Mouse (Mus musculus) forebrain, embryonic 12.5 days (tissue): ENCODE results near the gene Vwde. TPM values are rescaled to one million over a fixed set of nuclear protein-coding genes. Genes with fewer than 3 reads are reported as not detected.

Experiments
- ATAC-seq: fragments of 200-750 bp; cut with Nextera tagmentation; 2 replicates; pipeline ENCODE4 v1.8.0; 2017; ENCODE audit warnings: moderate TSS enrichment; ENCODE audit not compliant: low FRiP score
- H3K27ac ChIP-seq: fragments of 300-500 bp; sonication (generic); 2 replicates; pipeline ENCODE4 v1.5.1; 2016; ENCODE audit warnings: mild to moderate bottlenecking
- H3K27me3 ChIP-seq: fragments of 300-500 bp; sonication (generic); 2 replicates; pipeline ENCODE4 v1.6.1; 2016; ENCODE audit warnings: mild to moderate bottlenecking
- H3K36me3 ChIP-seq: fragments of 300-500 bp; sonication (generic); replicated peaks from 2 replicates; pipeline ENCODE4 v1.6.1; 2016; ENCODE audit warnings: mild to moderate bottlenecking
- H3K4me1 ChIP-seq: fragments of 300-500 bp; sonication (generic); 2 replicates; pipeline ENCODE4 v1.6.1; 2016
- H3K4me2 ChIP-seq: fragments of 300-500 bp; sonication (generic); 2 replicates; pipeline ENCODE4 v1.6.1; 2016; ENCODE audit warnings: mild to moderate bottlenecking, moderate library complexity
- H3K4me3 ChIP-seq: fragments of 300-500 bp; sonication (generic); replicated peaks from 2 replicates; pipeline ENCODE4 v1.5.1; 2016; ENCODE audit warnings: mild to moderate bottlenecking
- H3K9ac ChIP-seq: fragments of 300-500 bp; sonication (generic); 2 replicates; pipeline ENCODE4 v1.6.1; 2016; ENCODE audit warnings: mild to moderate bottlenecking
- H3K9me3 ChIP-seq: fragments of 300-500 bp; sonication (generic); 2 replicates; pipeline ENCODE4 v1.6.1; 2016
- WGBS: fragments of 180-500 bp; shearing (Covaris S2); methylation state at CpG from one replicate; pipeline ENCODE4 v1.1.7; 2016; 5-methylcytosine and 5-hydroxymethylcytosine counted together
- polyA plus RNA-seq: library from polyadenylated mRNA; unstranded; fragments of >200 nt; fragmentation: Nextera tagmentation; extraction: Ambion mirVana; gene quantifications from 2 replicates; pipeline ENCODE4 v1.2.1, GENCODE M21; 2016

Gene Vwde
- polyA plus RNA-seq, 1 experiment from 2014 or later, result not detected

DNA sequence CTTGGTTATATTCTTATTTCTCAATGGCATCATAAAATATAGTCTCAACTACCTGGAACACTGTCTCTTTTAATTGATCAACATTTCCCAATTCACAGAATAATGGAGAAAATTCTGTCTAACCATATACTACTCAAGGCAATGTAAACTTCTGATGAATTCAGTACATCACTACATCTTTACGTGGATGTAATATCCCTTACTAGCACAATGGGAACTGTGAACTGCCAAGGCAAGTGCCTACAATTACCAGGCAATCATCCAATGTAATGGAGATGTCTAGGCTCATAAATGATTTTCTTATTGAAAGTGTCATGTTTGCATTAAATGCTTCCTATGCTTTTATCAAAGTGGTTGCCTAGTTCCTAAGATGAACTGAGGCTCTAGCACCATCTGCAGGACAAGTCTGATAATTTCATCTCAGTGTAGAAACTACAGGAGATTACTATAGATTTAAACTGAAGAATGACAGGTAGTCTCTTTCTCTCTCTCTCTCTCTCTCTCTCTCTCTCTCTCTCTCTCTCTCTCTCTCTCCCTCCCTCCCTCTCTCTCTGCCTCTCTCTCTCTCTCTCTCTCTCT, 72.6 kb downstream of the Vwde start:
- no peak overlapping the region for H3K27ac ChIP-seq
- H3K4me1 ChIP-seq, result no peaks in the 10 kb centered on the region
- 0 out of 2 replicates have a peak, but pooled peaks cover 6% of the 10 kb centered on the region for H3K9me3 ChIP-seq
- WGBS, result 81% methylated on average over 1 of the region's 1 CpGs
- no peak overlapping the region for H3K4me3 ChIP-seq
- H3K27me3 ChIP-seq, result no peaks in the 10 kb centered on the region
- ATAC-seq, result peak; percentile 53; the same call in 1 of the 2 replicates
- no peak overlapping the region for H3K9ac ChIP-seq
- H3K36me3 ChIP-seq, result no peaks in the 10 kb centered on the region
- H3K4me2 ChIP-seq, result no peak overlapping the region

- no peak overlapping the region for H3K4me3 ChIP-seq
- no peaks in the 10 kb centered on the region for H3K36me3 ChIP-seq
- 97% methylated on average over 1 of the region's 1 CpGs for WGBS
- H3K4me2 ChIP-seq, result no peak overlapping the region
- ATAC-seq, result no peak
- no peaks in the 10 kb centered on the region for H3K4me1 ChIP-seq
- H3K9me3 ChIP-seq, result no peaks in the 10 kb centered on the region
- H3K27ac ChIP-seq, result no peak overlapping the region
- no peaks in the 10 kb centered on the region for H3K27me3 ChIP-seq
- H3K9ac ChIP-seq, result no peak overlapping the region
These were observed 87.5 kb downstream of the Vwde start for GRCm38 (mm10) chr6:13137255-13137654.

DNA sequence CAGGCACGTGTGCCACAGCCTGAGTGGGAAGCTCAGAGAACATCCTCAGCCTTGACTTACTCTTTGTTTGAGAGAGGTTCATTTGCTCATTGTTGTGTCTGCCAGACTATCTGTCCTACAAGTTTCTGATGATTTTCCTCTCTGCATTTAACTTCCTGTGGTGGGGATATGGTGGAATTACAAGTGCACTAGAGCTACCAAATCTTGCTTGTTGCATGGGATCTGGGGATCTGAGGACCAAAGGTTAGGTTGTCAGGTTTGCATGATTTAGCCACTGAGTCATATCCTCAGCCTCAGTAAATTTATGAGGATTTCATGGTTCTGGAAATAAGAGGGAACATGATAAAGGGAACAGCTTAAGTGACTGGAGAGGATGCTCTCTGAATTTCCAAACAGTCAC, 116.1 kb downstream of the Vwde start:
- Histone ChIP-seq H3K27ac (no peak overlapping the region), H3K27me3 (no peaks in the 10 kb centered on the region), H3K4me1 (no peaks in the 10 kb centered on the region), H3K4me3 (no peak overlapping the region), H3K36me3 (no peaks in the 10 kb centered on the region), H3K4me2 (no peak overlapping the region), H3K9me3 (no peaks in the 10 kb centered on the region), H3K9ac (no peak overlapping the region)
- WGBS, result 79% methylated on average over 1 of the region's 1 CpGs
- no peak for ATAC-seq

Other genes with a start within 250 kb of the Vwde start
- gene Tmem106b, start 155.2 kb downstream of the Vwde start, polyA plus RNA-seq, result 29.0 and 31.6 TPM in 2 replicates